Mouse (Mus musculus): Measurements from ENCODE around the gene Agr3. TPM values are rescaled to one million over a fixed set of nuclear protein-coding genes. Genes with fewer than 3 reads are reported as not detected.

Agr3 gene
- polyA plus RNA-seq (2012; rRNA removed), result 0.18 TPM in 1 of 2 replicates, not detected in the other

DNA sequence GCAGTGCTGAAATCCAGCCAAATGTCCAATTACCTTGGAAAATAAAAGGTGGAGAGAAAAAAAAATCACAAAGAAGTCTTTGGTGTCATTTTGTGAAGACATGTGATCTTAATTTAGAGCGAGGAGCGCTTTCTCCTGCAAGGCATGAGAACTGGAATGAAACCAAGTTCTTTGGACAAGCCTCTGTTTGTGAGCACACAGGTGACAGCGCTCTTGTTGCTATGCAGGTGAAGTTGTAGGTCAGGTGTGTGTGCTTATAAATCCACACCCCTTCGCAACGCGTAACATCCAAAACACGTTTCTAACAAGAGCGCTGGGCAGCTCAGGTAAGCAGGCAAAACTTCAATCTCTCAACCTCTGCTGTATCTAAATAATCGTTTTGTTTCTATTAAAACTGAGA, at the start of gene Agr3:
Agr3 (plus strand) TSS at position 219 of the 400 bp plus-strand sequence.
- no peaks in the 10 kb centered on the region for H3K36me3 ChIP-seq (ENCODE audit: control insufficient read depth, insufficient read depth, low read length)
- no peak within 1 kb of the TSS for H3K4me3 ChIP-seq (ENCODE audit: control insufficient read depth, insufficient read depth, low read length)
- no peak for DNase-seq
- WGBS, result 93% methylated on average over 9 of the region's 9 CpGs
- H3K4me1 ChIP-seq (replicated peaks; ENCODE audit: control insufficient read depth, insufficient read depth, low read length), result no peaks in the 10 kb centered on the region
- H3K27me3 ChIP-seq (ENCODE audit: control insufficient read depth, insufficient read depth, low read length), result no peaks in the 10 kb centered on the region
- TF ChIP-seq CTCF (IDR thresholded peaks at IDR 0.05; ENCODE audit: borderline replicate concordance, control insufficient read depth, extremely low read depth, insufficient read depth, low read length, poor library complexity), result no peak
- TF ChIP-seq POLR2A (IDR thresholded peaks at IDR 0.05; ENCODE audit: control insufficient read depth, extremely low read depth, insufficient read depth, low read length, poor library complexity), result no peak
- H3K27ac ChIP-seq (ENCODE audit: control insufficient read depth, insufficient read depth, low read length), result no peak within 1 kb of the TSS

DNA sequence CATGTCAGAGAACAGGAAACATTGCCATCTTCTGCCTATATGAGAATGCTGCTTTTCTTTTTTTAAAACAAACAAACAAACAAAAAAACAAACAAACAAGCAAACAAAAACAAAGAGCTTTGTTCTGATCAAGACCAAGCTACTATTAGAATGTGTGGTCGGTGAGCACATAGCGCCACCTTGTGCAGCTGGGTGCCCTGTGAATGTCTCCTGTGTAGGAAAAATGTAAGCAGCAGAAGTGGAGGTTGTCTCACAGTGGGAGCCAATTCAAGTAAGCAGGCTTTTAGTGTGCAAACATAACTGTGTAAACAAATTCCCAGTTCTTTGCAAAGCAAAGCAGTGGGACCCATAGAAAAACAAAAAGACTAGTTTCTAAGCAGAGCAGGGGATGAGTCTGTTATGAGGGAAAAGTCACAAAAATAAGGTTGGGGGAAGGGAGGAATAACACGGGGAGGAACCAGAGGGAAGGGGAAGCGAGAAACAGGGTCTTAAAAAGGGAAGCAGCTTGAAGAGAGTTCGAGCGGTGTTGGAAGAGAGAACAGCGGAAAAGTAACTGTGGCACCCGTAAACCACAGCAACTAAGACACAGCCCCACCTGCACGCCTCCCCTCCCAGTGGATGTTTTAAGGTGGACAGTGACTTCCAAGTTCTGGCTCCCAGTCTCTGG, 40.4 kb upstream of the Agr3 start:
- 13% methylated on average over 9 of the region's 9 CpGs for WGBS
- Histone ChIP-seq H3K27me3 (ENCODE audit: control insufficient read depth, insufficient read depth, low read length) (no peaks in the 10 kb centered on the region), H3K36me3 (ENCODE audit: control insufficient read depth, insufficient read depth, low read length) (no peaks in the 10 kb centered on the region), H3K4me1 (replicated peaks; ENCODE audit: control insufficient read depth, insufficient read depth, low read length) (peaks cover 6% of the 10 kb centered on the region; the same call in 1 of the 2 replicates), H3K4me3 (ENCODE audit: control insufficient read depth, insufficient read depth, low read length) (no peak overlapping the region), H3K27ac (ENCODE audit: control insufficient read depth, insufficient read depth, low read length) (no peak overlapping the region)
- no peak for DNase-seq
- no peak for TF ChIP-seq CTCF (IDR thresholded peaks at IDR 0.05; ENCODE audit: borderline replicate concordance, control insufficient read depth, extremely low read depth, insufficient read depth, low read length, poor library complexity)
- TF ChIP-seq POLR2A (IDR thresholded peaks at IDR 0.05; ENCODE audit: control insufficient read depth, extremely low read depth, insufficient read depth, low read length, poor library complexity), result no peak

DNA sequence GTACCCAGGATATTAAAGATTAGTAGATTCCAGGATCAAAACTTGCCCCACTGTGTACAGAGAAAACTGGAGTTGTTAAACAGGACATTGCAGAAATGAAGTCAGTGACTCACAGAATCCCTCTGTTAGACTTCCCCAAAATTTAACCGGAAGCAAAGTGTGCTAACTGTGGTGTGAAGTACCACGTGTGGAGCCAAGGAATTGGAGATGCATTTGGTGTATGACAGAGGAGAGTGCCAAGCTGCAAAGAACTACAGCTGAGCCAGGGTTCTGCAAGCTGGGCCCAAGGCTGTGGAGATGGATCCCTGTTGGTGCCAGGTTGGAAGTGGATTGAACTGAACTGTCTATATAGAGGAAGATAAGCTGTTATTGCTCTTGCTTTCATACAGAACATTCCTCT, 36.0 kb upstream of the Agr3 start:
- Histone ChIP-seq H3K4me1 (replicated peaks; ENCODE audit: control insufficient read depth, insufficient read depth, low read length) (peaks cover 6% of the 10 kb centered on the region; the same call in 1 of the 2 replicates), H3K4me3 (ENCODE audit: control insufficient read depth, insufficient read depth, low read length) (no peak overlapping the region), H3K27ac (ENCODE audit: control insufficient read depth, insufficient read depth, low read length) (no peak overlapping the region), H3K27me3 (ENCODE audit: control insufficient read depth, insufficient read depth, low read length) (no peaks in the 10 kb centered on the region), H3K36me3 (ENCODE audit: control insufficient read depth, insufficient read depth, low read length) (no peaks in the 10 kb centered on the region)
- no peak for TF ChIP-seq POLR2A (IDR thresholded peaks at IDR 0.05; ENCODE audit: control insufficient read depth, extremely low read depth, insufficient read depth, low read length, poor library complexity)
- no peak for TF ChIP-seq CTCF (IDR thresholded peaks at IDR 0.05; ENCODE audit: borderline replicate concordance, control insufficient read depth, extremely low read depth, insufficient read depth, low read length, poor library complexity)
- 17% methylated on average over 2 of the region's 2 CpGs for WGBS
- DNase-seq, result no peak

DNA sequence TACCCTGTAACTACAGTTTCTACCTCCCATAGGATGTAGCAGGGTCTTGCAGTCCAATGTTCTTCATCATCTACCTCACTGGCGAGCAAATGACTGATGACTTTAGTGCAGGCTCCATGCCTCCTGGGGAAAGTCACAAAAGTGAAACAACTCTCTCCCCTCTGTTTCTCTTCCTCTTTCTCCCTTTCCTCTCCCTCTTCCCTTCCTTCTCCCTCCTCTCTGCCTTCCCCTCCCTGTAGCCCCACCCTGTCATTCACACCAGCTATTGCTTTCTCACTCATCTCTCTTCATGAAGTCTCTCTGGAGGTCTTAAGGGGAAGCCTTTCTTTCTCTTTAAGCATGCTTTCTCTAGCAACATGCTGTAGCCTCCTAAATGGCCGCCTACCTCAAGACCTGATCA, 34.7 kb upstream of the Agr3 start:
- 94% methylated on average over 2 of the region's 2 CpGs for WGBS
- Histone ChIP-seq H3K4me1 (replicated peaks; ENCODE audit: control insufficient read depth, insufficient read depth, low read length) (0 out of 2 replicates have a peak, but pooled peaks cover 2% of the 10 kb centered on the region), H3K4me3 (ENCODE audit: control insufficient read depth, insufficient read depth, low read length) (no peak overlapping the region), H3K27ac (ENCODE audit: control insufficient read depth, insufficient read depth, low read length) (no peak overlapping the region), H3K36me3 (ENCODE audit: control insufficient read depth, insufficient read depth, low read length) (no peaks in the 10 kb centered on the region), H3K27me3 (ENCODE audit: control insufficient read depth, insufficient read depth, low read length) (no peaks in the 10 kb centered on the region)
- TF ChIP-seq POLR2A (IDR thresholded peaks at IDR 0.05; ENCODE audit: control insufficient read depth, extremely low read depth, insufficient read depth, low read length, poor library complexity) (no peak), CTCF (IDR thresholded peaks at IDR 0.05; ENCODE audit: borderline replicate concordance, control insufficient read depth, extremely low read depth, insufficient read depth, low read length, poor library complexity) (no peak)
- no peak for DNase-seq

DNA sequence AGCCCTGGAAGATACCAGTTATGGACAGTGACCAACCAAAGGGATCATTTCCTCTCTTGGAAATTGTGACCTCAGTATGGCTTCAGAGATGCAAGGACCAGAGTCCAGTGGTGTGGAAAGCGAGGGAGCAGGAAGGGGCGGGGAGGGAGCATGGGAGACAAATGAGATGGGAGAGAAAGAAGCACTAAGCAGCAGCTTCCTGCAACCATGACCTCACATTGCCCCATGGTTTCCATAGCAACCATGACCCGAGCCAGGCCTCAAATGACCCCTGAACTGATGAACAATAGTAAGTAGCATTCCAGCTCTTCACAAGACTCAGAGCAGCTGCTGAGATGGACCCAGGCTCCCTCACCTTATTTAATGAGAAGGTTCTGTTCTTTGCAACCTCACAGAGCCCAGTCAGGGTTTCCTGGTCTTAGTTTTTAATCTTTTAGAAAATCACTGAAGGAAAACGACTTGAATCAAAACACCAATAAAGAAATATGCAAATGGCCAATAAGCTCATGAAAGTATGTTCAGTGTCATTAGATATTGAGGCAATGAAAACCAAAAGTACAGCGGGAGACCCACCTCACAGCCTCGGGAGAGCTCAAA, 31.0 kb upstream of the Agr3 start:
- Histone ChIP-seq H3K36me3 (ENCODE audit: control insufficient read depth, insufficient read depth, low read length) (no peaks in the 10 kb centered on the region), H3K4me1 (replicated peaks; ENCODE audit: control insufficient read depth, insufficient read depth, low read length) (no peaks in the 10 kb centered on the region), H3K4me3 (ENCODE audit: control insufficient read depth, insufficient read depth, low read length) (no peak overlapping the region), H3K27me3 (ENCODE audit: control insufficient read depth, insufficient read depth, low read length) (no peaks in the 10 kb centered on the region), H3K27ac (ENCODE audit: control insufficient read depth, insufficient read depth, low read length) (no peak overlapping the region)
- 79% methylated on average over 6 of the region's 6 CpGs for WGBS
- TF ChIP-seq CTCF (IDR thresholded peaks at IDR 0.05; ENCODE audit: borderline replicate concordance, control insufficient read depth, extremely low read depth, insufficient read depth, low read length, poor library complexity) (no peak), POLR2A (IDR thresholded peaks at IDR 0.05; ENCODE audit: control insufficient read depth, extremely low read depth, insufficient read depth, low read length, poor library complexity) (no peak)
- no peak for DNase-seq

DNA sequence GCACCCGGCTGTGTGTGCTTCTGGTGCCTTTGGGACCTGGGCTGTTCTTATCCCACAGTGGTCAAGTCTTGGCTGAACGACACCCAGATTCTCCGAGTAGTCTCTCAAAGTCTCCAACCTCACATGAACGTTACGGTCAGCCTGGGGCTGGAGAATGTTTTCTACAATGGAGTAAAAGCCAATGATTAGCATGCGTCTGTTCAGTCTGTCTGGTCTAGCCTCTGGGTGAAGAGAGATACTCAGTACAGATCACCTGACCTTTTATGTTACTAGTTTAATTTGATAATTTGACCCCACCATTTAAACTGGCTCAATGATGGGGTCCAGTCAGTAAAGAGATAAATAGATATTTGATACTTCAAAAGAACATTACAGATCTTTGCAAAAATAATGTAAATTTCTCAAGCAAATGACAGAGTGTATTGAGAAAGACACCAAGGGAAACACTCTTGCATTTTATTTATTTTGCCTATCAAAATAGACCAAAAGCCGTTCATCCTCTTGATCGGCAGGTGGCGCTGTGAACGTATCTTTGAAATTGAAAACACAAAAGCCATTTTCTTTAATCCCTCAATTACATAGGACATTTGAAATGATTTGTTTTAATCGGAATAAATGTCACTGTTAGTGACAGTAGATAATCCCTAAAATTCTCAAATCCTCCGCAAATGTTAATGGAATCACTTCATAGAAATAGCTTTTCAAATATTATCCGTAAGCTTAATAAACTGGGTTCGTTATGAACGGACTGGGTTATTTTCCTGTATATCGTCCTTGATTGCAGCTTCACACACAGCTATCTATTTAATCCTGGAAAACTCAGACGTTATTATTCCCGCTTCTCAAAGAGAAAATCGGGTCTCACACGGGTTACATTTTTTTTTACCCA, 29.3 kb upstream of the Agr3 start:
- no peak for TF ChIP-seq POLR2A (IDR thresholded peaks at IDR 0.05; ENCODE audit: control insufficient read depth, extremely low read depth, insufficient read depth, low read length, poor library complexity)
- no peak for TF ChIP-seq CTCF (IDR thresholded peaks at IDR 0.05; ENCODE audit: borderline replicate concordance, control insufficient read depth, extremely low read depth, insufficient read depth, low read length, poor library complexity)
- WGBS, result 39% methylated on average over 20 of the region's 20 CpGs
- DNase-seq, result peak; percentile 46
- Histone ChIP-seq H3K27me3 (ENCODE audit: control insufficient read depth, insufficient read depth, low read length) (no peaks in the 10 kb centered on the region), H3K27ac (ENCODE audit: control insufficient read depth, insufficient read depth, low read length) (no peak overlapping the region), H3K4me3 (ENCODE audit: control insufficient read depth, insufficient read depth, low read length) (no peak overlapping the region), H3K4me1 (replicated peaks; ENCODE audit: control insufficient read depth, insufficient read depth, low read length) (no peaks in the 10 kb centered on the region), H3K36me3 (ENCODE audit: control insufficient read depth, insufficient read depth, low read length) (no peaks in the 10 kb centered on the region)
